Mouse (Mus musculus) cerebellum, adult 2 months (tissue): ENCODE measurements around the gene Ptrh1. TPM values are rescaled to one million over a fixed set of nuclear protein-coding genes. Genes with fewer than 3 reads are reported as not detected.

Experiments
- DNase-seq, 2 experiments: peaks; one replicate each; pipeline ENCODE4 v3.0.0; 2021
- H3K27ac ChIP-seq: fragments of 200-500 bp; 2 replicates; pipeline ENCODE4 v1.5.1; 2012; ENCODE audit warnings: low read length, control low read depth, inconsistent platforms; ENCODE audit not compliant: insufficient read depth
- H3K27me3 ChIP-seq: fragments of 200-500 bp; 2 replicates; pipeline ENCODE4 v1.6.1; 2012; ENCODE audit warnings: inconsistent platforms, mild to moderate bottlenecking, low read length, moderate library complexity; ENCODE audit not compliant: control insufficient read depth, insufficient read depth
- H3K4me1 ChIP-seq: fragments of 200-500 bp; 2 replicates; pipeline ENCODE4 v1.6.1; 2011; ENCODE audit warnings: low read length; ENCODE audit not compliant: control insufficient read depth, insufficient read depth
- H3K4me3 ChIP-seq: fragments of 200-500 bp; replicated peaks from 2 replicates; pipeline ENCODE3; 2011; ENCODE audit warnings: mild to moderate bottlenecking, low read depth, low read length, control low read depth; ENCODE audit not compliant: insufficient read depth
- CTCF ChIP-seq: fragments of 200-500 bp; IDR thresholded peaks from 2 replicates; pipeline ENCODE4 v1.5.1; 2011; ENCODE audit warnings: low read depth, mild to moderate bottlenecking, control low read depth, low read length, moderate library complexity, borderline replicate concordance; ENCODE audit not compliant: insufficient read depth
- POLR2A ChIP-seq: fragments of 200-500 bp; IDR thresholded peaks from 2 replicates; pipeline ENCODE4 v1.6.1; 2011; ENCODE audit warnings: low read length, control low read depth, borderline replicate concordance; ENCODE audit not compliant: insufficient read depth
- WGBS: fragments of 180-500 bp; shearing (Covaris S2); methylation state at CpG from one replicate; pipeline ENCODE4 v1.1.7; 2018; 5-methylcytosine and 5-hydroxymethylcytosine counted together
- polyA plus RNA-seq: library from polyadenylated mRNA; depleted of rRNA; stranded (reverse); fragments of >200 nt; gene quantifications from 2 replicates; pipeline ENCODE4 v1.2.3, GENCODE M21; 2012

The Ptrh1 gene
- polyA plus RNA-seq, 1 experiment = 7.4 TPM

GRCm38 (mm10) chr2:32772626-32773279 lies 2.8 kb upstream of the Ptrh1 start:
- DNase-seq = no peak
- Histone ChIP-seq H3K27me3 (no peaks in the 10 kb centered on the region), H3K4me1 (peaks cover 7% of the 10 kb centered on the region; the same call in 1 of the 2 replicates), H3K4me3 (no peak overlapping the region), H3K27ac (no peak overlapping the region)
- TF ChIP-seq POLR2A = no peak
- TF ChIP-seq CTCF = no peak
- WGBS = 81% methylated on average over 8 of the region's 8 CpGs

- H3K4me1 ChIP-seq = 0 out of 2 replicates have a peak, but pooled peaks cover 3% of the 10 kb centered on the region
- H3K27me3 ChIP-seq = no peaks in the 10 kb centered on the region
- no peak overlapping the region for H3K4me3 ChIP-seq
- no peak for DNase-seq
- WGBS = 25% methylated on average over 22 of the region's 22 CpGs
- TF ChIP-seq POLR2A = no peak
- TF ChIP-seq CTCF = no peak
- no peak overlapping the region for H3K27ac ChIP-seq
Observed at GRCm38 (mm10) chr2:32776192-32776591, 606 bp downstream of the Ptrh1 start.

GRCm38 (mm10) chr2:32778081-32778480 lies 2.5 kb downstream of the Ptrh1 start:
- Histone ChIP-seq H3K4me1 (0 out of 2 replicates have a peak, but pooled peaks cover 3% of the 10 kb centered on the region), H3K4me3 (no peak overlapping the region), H3K27ac (no peak overlapping the region), H3K27me3 (no peaks in the 10 kb centered on the region)
- DNase-seq = no peak
- 90% methylated on average over 6 of the region's 6 CpGs for WGBS
- TF ChIP-seq POLR2A (no peak), CTCF (no peak)

- Histone ChIP-seq H3K4me1 (peaks cover 7% of the 10 kb centered on the region; the same call in 1 of the 2 replicates), H3K27ac (no peak overlapping the region), H3K27me3 (no peaks in the 10 kb centered on the region), H3K4me3 (no peak overlapping the region)
- DNase-seq = peak; percentile 74 to 84
- 8% methylated on average over 8 of the region's 8 CpGs for WGBS
- TF ChIP-seq POLR2A (no peak), CTCF (peak; percentile 99)
Observed at GRCm38 (mm10) chr2:32779131-32779530, 3.5 kb downstream of the Ptrh1 start.

GRCm38 (mm10) chr2:32779714-32780113 lies 4.1 kb downstream of the Ptrh1 start:
- 88% methylated on average over 6 of the region's 6 CpGs for WGBS
- no peak for TF ChIP-seq POLR2A
- TF ChIP-seq CTCF = no peak
- DNase-seq = no peak
- peaks cover 8% of the 10 kb centered on the region; the same call in 1 of the 2 replicates for H3K4me1 ChIP-seq
- no peak overlapping the region for H3K27ac ChIP-seq
- H3K4me3 ChIP-seq = no peak overlapping the region
- H3K27me3 ChIP-seq = no peaks in the 10 kb centered on the region

GRCm38 (mm10) chr2:32781710-32782109 lies 6.1 kb downstream of the Ptrh1 start:
- no peaks in the 10 kb centered on the region for H3K27me3 ChIP-seq
- 82% methylated on average over 6 of the region's 6 CpGs for WGBS
- peaks cover 8% of the 10 kb centered on the region; the same call in 1 of the 2 replicates for H3K4me1 ChIP-seq
- DNase-seq = no peak
- TF ChIP-seq CTCF = no peak
- TF ChIP-seq POLR2A = no peak
- no peak overlapping the region for H3K4me3 ChIP-seq
- H3K27ac ChIP-seq = no peak overlapping the region

GRCm38 (mm10) chr2:32784048-32784681 lies 8.6 kb downstream of the Ptrh1 start, which contains the start of gene Cfap157:
Gene Cfap157, minus strand, starts transcription at chr2:32784428.
- WGBS = 47% methylated on average over 4 of the region's 4 CpGs
- DNase-seq = no peak
- no peak within 1 kb of the TSS for H3K4me3 ChIP-seq
- no peak within 1 kb of the TSS for H3K27ac ChIP-seq
- H3K27me3 ChIP-seq = no peaks in the 10 kb centered on the region
- no peak for TF ChIP-seq CTCF
- TF ChIP-seq POLR2A = no peak
- peaks cover 8% of the 10 kb centered on the region; the same call in 1 of the 2 replicates for H3K4me1 ChIP-seq

GRCm38 (mm10) chr2:32787176-32787575 lies 11.6 kb downstream of the Ptrh1 start:
- peak; percentile 50 for TF ChIP-seq CTCF
- no peak for TF ChIP-seq POLR2A
- H3K4me3 ChIP-seq = no peak overlapping the region
- peak in 1 of 2 experiments; percentile 54 for DNase-seq
- H3K4me1 ChIP-seq = peaks cover 6% of the 10 kb centered on the region
- H3K27ac ChIP-seq = no peak overlapping the region
- 47% methylated on average over 6 of the region's 6 CpGs for WGBS
- H3K27me3 ChIP-seq = no peaks in the 10 kb centered on the region
